Mouse (Mus musculus): ENCODE measurements at regions not wholly inside any gene's neighbourhood (a gene's known extent, or its start where the extent isn't known, plus 50 kb on each side); places are given as distances from the start of the nearest gene placed in this dataset.

GRCm38 (mm10) chr9:52841105-52841504, 161.5 kb upstream of the AI593442 start:
- no peak for DNase-seq

- no peak for DNase-seq
Measured at GRCm38 (mm10) chr9:52839996-52840395, 160.4 kb upstream of the AI593442 start.

GRCm38 (mm10) chr9:52836151-52836630, 156.6 kb upstream of the AI593442 start:
- no peak for DNase-seq

GRCm38 (mm10) chr9:52835481-52836150, 156.0 kb upstream of the AI593442 start:
- DNase-seq = no peak

- no peak for DNase-seq
Measured at GRCm38 (mm10) chr9:52826781-52827180, 147.2 kb upstream of the AI593442 start.

- DNase-seq = no peak
Measured at GRCm38 (mm10) chr9:52816309-52816708, 136.7 kb upstream of the AI593442 start.

- DNase-seq = no peak
Measured at GRCm38 (mm10) chr9:52802969-52803368, 123.4 kb upstream of the AI593442 start.

- no peak for DNase-seq
Measured at GRCm38 (mm10) chr9:52801801-52802200, 122.2 kb upstream of the AI593442 start.

- DNase-seq = no peak
Measured at GRCm38 (mm10) chr9:52800476-52800875, 120.9 kb upstream of the AI593442 start.

GRCm38 (mm10) chr9:52792596-52792995, 113.0 kb upstream of the AI593442 start:
- peak; percentile 13 to 24 for DNase-seq

GRCm38 (mm10) chr9:52782520-52782919, 102.9 kb upstream of the AI593442 start:
- DNase-seq = no peak

- DNase-seq = no peak
Measured at GRCm38 (mm10) chr9:52776542-52776941, 97.0 kb upstream of the AI593442 start.

GRCm38 (mm10) chr9:52775232-52775631, 95.7 kb upstream of the AI593442 start:
- no peak for DNase-seq

GRCm38 (mm10) chr9:52768056-52768455, 88.5 kb upstream of the AI593442 start:
- DNase-seq = peak in 1 of 2 experiments; percentile 28

GRCm38 (mm10) chr9:52765809-52766208, 86.2 kb upstream of the AI593442 start:
- DNase-seq = no peak

- peak; percentile 39 to 43 for DNase-seq
Measured at GRCm38 (mm10) chr9:52762836-52763235, 83.3 kb upstream of the AI593442 start.

- no peak for DNase-seq
Measured at GRCm38 (mm10) chr9:52761257-52761656, 81.7 kb upstream of the AI593442 start.

GRCm38 (mm10) chr9:52748366-52748765, 68.8 kb upstream of the AI593442 start:
- no peak for DNase-seq

GRCm38 (mm10) chr9:52738560-52739100, 59.0 kb upstream of the AI593442 start:
- DNase-seq = no peak

Data from layer of hippocampus, postnatal 36 days (tissue).